Mouse (Mus musculus): ENCODE data around the gene Zmiz1. TPM values are rescaled to one million over a fixed set of nuclear protein-coding genes. Genes with fewer than 3 reads are reported as not detected.

The Zmiz1 gene
- polyA plus RNA-seq, 1 experiment from 2014 or later, result 42.5 TPM

DNA sequence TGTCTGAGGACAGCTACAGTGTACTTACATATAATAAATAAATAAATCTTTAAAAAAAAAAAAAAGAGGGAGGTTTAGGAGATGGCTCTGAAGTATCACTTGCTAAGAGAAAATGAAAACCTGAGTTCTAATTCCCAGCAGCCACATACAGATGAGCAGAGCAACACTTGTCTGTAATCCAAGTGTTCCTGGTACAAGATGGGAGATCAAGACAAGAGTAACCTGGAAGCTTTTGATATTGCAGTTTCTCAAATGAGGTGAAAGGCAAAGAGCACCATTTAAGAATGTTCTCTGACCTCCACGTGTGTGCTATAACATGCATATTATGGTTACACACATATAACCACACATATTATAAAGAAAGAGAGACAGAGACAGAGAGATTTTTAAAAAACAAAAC, 132.4 kb downstream of the Zmiz1 start:
- no peak overlapping the region for H3K4me3 ChIP-seq
- no peaks in the 10 kb centered on the region for H3K9me3 ChIP-seq
- no peak for DNase-seq (ENCODE audit: extremely low spot score, low spot score)
- H3K27me3 ChIP-seq (ENCODE audit: poor library complexity, severe bottlenecking), result no peaks in the 10 kb centered on the region
- H3K36me3 ChIP-seq (replicated peaks), result peaks cover 62% of the 10 kb centered on the region
- 89% methylated on average over 1 of the region's 1 CpGs for WGBS
- no peak overlapping the region for H3K27ac ChIP-seq
- H3K4me1 ChIP-seq, result peaks cover 84% of the 10 kb centered on the region

DNA sequence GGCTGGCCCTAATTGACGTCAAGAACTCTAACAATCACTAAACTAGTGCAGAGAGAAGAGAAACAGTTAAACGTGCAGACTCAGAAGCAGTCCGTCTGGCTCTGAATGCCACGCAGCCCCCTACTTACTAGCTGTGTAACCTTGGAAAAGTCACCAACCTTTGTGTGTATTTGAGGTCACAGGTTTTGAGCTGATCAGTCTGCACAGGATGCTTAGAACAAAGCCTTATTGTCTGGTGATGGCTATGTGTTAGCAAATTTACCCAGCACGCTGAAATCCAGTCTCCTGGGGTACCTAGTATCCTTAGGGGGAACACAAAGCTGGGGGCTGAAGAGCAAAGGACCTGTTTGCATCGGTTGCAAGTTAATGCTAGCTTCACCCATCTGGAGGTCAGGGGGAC, 133.5 kb downstream of the Zmiz1 start:
- Histone ChIP-seq H3K27me3 (ENCODE audit: poor library complexity, severe bottlenecking) (no peaks in the 10 kb centered on the region), H3K4me3 (no peak overlapping the region), H3K4me1 (peaks cover 73% of the 10 kb centered on the region), H3K9me3 (no peaks in the 10 kb centered on the region), H3K27ac (0 out of 2 replicates have a peak overlapping the region, but pooled peaks have one; percentile 66), H3K36me3 (replicated peaks) (peaks cover 72% of the 10 kb centered on the region)
- 60% methylated on average over 6 of the region's 6 CpGs for WGBS
- no peak for DNase-seq (ENCODE audit: extremely low spot score, low spot score)

DNA sequence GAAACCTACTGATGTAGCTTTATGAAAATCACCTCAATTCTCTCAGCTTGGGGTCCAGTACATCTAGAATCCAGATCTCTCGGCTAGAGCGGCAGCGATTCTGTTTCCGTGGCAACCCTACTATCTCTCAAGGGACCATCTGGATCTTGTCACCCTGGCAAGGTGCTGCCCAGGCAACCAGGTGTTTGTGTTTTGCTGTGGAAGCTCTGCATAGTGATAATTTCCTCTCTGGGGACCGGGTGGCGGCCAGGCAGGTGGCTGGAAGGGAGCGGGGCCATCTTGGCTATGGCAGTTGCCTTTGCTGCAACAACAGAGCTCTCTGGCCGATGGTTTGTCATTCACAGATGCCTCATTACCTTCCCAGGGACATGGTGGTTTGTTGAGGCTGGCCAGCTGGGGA, 134.9 kb downstream of the Zmiz1 start:
- Histone ChIP-seq H3K36me3 (replicated peaks) (peaks cover 86% of the 10 kb centered on the region), H3K4me1 (peaks cover 59% of the 10 kb centered on the region), H3K9me3 (no peaks in the 10 kb centered on the region), H3K27me3 (ENCODE audit: poor library complexity, severe bottlenecking) (no peaks in the 10 kb centered on the region), H3K4me3 (no peak overlapping the region), H3K27ac (peak overlapping the region; percentile 66)
- 79% methylated on average over 8 of the region's 8 CpGs for WGBS
- no peak for DNase-seq (ENCODE audit: extremely low spot score, low spot score)

DNA sequence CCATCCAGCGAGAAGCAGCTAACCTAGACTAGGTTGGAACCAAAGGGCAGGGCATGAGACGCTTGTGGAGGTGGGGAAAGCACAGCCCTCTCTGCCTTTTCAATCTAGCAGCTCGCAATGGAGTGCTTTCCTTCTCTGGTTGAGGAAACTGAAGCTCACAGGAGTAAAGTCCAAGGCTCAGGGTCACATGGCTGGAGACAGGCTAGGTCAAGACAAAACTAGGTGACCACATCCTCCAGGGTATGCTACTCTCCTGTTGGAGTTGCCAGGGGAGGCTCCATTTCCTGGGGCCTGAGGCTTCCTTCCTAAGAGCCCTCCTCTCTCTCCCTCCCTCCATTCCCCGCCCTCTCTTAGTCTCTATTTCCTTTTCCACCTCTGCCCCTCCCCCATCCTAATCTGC, 135.6 kb downstream of the Zmiz1 start:
- DNase-seq (ENCODE audit: extremely low spot score, low spot score), result no peak
- Histone ChIP-seq H3K4me1 (peaks cover 52% of the 10 kb centered on the region), H3K4me3 (no peak overlapping the region), H3K9me3 (no peaks in the 10 kb centered on the region), H3K27me3 (ENCODE audit: poor library complexity, severe bottlenecking) (no peaks in the 10 kb centered on the region), H3K36me3 (replicated peaks) (peaks cover 84% of the 10 kb centered on the region), H3K27ac (peak overlapping the region; percentile 66)
- 44% methylated on average over 4 of the region's 4 CpGs for WGBS

DNA sequence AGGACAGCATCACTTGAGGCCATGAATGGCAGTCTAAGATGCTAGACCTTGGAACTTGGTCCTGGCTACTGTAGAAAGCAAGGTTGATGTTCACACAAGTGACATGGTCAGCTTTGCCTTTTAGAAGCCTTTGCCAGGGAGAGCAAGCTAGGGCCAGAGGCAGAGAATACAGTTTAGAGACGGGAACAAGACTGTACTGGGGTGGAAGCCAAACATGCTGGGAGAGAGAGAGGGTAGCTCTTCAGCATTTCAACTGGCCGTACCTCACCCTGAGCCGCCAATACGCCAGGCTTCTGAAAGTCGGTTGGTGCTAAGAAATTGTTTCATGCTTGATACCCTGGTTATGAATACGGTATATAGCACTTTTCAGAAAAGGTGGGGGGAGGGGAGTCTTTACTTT, 140.0 kb downstream of the Zmiz1 start:
- Histone ChIP-seq H3K4me1 (peaks cover 51% of the 10 kb centered on the region), H3K27ac (no peak overlapping the region), H3K4me3 (no peak overlapping the region), H3K36me3 (replicated peaks) (peaks cover 63% of the 10 kb centered on the region), H3K9me3 (no peaks in the 10 kb centered on the region), H3K27me3 (ENCODE audit: poor library complexity, severe bottlenecking) (no peaks in the 10 kb centered on the region)
- 90% methylated on average over 6 of the region's 6 CpGs for WGBS
- DNase-seq (ENCODE audit: extremely low spot score, low spot score), result no peak

DNA sequence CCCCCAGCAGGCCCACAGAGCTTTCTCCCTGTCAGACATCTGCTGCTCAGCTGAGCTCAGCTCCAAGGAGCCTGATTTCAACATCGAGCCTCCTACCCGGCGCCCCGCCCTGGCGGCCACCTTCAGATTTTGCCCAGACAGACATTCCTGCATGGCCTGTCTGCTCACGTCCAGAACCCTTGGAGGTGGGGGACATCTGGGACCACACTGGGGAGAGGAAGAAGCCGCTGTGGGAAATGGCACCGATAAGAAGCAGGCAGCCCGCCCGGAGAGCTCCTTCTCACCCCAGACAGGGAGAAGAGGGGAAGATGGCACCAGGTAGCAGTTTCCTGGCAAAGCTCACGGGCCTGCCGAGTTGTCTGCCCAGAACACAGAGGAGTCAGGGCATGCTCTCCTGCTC, 140.9 kb downstream of the Zmiz1 start:
- H3K36me3 ChIP-seq (replicated peaks), result peaks cover 53% of the 10 kb centered on the region
- 85% methylated on average over 12 of the region's 12 CpGs for WGBS

DNA sequence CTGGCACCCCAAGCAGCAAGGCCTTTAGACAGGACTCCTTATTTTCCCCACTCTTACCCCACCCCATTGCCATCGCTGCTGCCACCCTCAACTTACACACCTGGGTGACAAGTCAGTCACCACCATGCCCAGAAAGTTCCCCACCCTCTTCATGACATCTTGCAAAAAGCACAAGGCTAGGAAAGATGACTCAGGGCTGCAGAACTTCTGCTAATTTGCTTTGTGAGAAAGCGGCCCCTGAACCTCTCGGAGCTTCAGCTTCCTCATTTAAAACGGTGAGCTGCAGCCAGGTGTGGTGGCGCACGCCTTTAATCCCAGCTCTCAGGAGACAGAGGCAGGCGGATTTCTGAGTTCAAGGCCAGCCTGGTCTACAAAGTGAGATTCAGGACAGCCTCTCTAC, 141.4 kb downstream of the Zmiz1 start:
- Histone ChIP-seq H3K36me3 (replicated peaks) (peaks cover 50% of the 10 kb centered on the region), H3K27me3 (ENCODE audit: poor library complexity, severe bottlenecking) (no peaks in the 10 kb centered on the region), H3K4me1 (peaks cover 51% of the 10 kb centered on the region), H3K9me3 (no peaks in the 10 kb centered on the region), H3K4me3 (no peak overlapping the region), H3K27ac (0 out of 2 replicates have a peak overlapping the region, but pooled peaks have one; percentile 2)
- no peak for DNase-seq (ENCODE audit: extremely low spot score, low spot score)
- WGBS, result 90% methylated on average over 7 of the region's 7 CpGs

More for the DNA sequence above, 140.9 kb downstream of the Zmiz1 start:
- Histone ChIP-seq H3K27me3 (ENCODE audit: poor library complexity, severe bottlenecking) (no peaks in the 10 kb centered on the region), H3K4me1 (peaks cover 51% of the 10 kb centered on the region), H3K9me3 (no peaks in the 10 kb centered on the region), H3K4me3 (no peak overlapping the region), H3K27ac (0 out of 2 replicates have a peak overlapping the region, but pooled peaks have one; percentile 2)
- no peak for DNase-seq (ENCODE audit: extremely low spot score, low spot score)

DNA sequence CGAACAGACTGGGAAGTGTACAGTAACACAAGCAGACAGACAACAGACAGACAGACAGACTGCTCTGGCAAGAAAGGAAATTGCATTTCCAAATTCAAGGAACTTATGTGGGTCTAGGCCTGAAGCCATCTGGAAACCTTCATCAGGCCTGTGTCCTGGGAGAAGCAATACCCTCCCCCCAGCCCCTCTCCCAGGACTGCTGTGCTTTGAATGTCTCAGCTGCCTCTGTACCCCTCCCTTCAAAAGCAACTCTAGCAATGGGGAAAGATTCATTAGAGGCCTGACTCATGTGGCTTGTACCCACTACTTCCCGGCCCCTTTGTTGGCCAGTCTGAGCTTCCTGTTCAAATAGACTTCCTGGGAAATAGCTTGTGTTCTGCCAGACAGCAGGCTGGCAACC, 142.0 kb downstream of the Zmiz1 start:
- WGBS, result 66% methylated on average over 2 of the region's 2 CpGs
- Histone ChIP-seq H3K27me3 (ENCODE audit: poor library complexity, severe bottlenecking) (no peaks in the 10 kb centered on the region), H3K27ac (peak overlapping the region; percentile 20; the same call in 1 of the 2 replicates), H3K4me1 (peaks cover 57% of the 10 kb centered on the region), H3K36me3 (replicated peaks) (peaks cover 48% of the 10 kb centered on the region), H3K9me3 (no peaks in the 10 kb centered on the region), H3K4me3 (no peak overlapping the region)
- DNase-seq (ENCODE audit: extremely low spot score, low spot score), result no peak

DNA sequence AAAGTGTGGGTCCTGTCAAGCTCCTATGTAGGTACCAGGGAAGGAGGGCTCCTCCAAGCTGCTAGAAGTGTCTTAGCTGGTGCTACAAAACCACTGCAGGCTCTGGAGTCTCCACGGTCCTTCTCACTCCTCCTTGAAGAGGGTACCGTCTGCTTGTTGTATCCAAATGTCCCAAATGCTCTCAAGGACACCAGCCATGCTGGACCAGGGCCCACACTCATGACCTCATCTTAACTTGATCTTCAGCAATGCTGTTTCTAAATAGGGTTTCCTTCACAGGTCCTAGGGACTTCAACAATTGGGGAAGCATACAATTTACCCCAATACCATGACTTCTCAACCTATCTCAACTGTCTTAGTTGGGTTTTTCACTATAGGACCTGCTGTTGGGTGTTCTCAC, 143.0 kb downstream of the Zmiz1 start:
- WGBS, result 92% methylated on average over 2 of the region's 2 CpGs

DNA sequence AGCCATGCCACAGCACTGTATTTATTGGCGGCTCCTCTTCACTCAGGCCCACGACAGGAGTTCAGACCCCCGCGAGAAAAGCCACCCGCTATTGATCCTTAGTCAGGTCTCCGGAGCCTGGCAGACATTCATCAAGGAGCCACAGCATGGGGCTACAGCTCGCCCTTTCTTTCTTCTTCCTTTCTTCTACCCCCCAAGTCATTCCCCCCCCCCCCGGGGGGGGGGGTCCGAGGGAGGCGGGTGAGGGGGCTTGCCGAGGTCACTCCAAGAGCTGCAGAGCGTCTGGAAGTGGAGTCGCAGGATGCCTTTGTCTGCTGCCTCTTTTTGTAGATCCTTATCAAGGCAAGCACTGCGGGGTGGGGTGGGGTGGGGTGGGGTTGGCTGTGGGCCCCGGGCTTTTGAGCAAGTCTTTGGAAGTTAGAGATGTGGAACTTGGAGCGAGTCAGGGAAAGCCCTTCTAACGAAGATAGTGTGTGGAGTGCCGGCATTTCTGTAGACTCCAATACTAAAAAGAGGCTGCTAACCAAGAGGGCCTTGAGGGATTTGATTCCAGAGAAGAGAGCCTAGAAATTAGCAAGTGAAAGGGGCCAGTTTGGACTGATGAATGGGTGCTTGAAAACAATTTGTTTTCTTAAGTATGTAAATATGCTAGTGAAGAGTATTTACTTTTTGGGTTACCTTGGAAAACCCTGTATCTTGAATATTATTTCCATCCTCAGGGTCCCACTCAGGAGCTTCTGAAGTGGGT, 145.6 kb downstream of the Zmiz1 start:
- Histone ChIP-seq H3K36me3 (replicated peaks) (peaks cover 16% of the 10 kb centered on the region), H3K27me3 (ENCODE audit: poor library complexity, severe bottlenecking) (no peaks in the 10 kb centered on the region), H3K4me1 (peaks cover 89% of the 10 kb centered on the region), H3K4me3 (peak overlapping the region; percentile 34), H3K27ac (peak overlapping the region; percentile 81), H3K9me3 (no peaks in the 10 kb centered on the region)
- peak; percentile 50 for DNase-seq (ENCODE audit: extremely low spot score, low spot score)
- WGBS, result 3% methylated on average over 18 of the region's 18 CpGs

More for the DNA sequence above, 143.0 kb downstream of the Zmiz1 start:
- Histone ChIP-seq H3K4me3 (no peak overlapping the region), H3K4me1 (peaks cover 67% of the 10 kb centered on the region), H3K27me3 (ENCODE audit: poor library complexity, severe bottlenecking) (no peaks in the 10 kb centered on the region), H3K36me3 (replicated peaks) (peaks cover 38% of the 10 kb centered on the region), H3K27ac (0 out of 2 replicates have a peak overlapping the region, but pooled peaks have one; percentile 31), H3K9me3 (no peaks in the 10 kb centered on the region)
- no peak for DNase-seq (ENCODE audit: extremely low spot score, low spot score)

DNA sequence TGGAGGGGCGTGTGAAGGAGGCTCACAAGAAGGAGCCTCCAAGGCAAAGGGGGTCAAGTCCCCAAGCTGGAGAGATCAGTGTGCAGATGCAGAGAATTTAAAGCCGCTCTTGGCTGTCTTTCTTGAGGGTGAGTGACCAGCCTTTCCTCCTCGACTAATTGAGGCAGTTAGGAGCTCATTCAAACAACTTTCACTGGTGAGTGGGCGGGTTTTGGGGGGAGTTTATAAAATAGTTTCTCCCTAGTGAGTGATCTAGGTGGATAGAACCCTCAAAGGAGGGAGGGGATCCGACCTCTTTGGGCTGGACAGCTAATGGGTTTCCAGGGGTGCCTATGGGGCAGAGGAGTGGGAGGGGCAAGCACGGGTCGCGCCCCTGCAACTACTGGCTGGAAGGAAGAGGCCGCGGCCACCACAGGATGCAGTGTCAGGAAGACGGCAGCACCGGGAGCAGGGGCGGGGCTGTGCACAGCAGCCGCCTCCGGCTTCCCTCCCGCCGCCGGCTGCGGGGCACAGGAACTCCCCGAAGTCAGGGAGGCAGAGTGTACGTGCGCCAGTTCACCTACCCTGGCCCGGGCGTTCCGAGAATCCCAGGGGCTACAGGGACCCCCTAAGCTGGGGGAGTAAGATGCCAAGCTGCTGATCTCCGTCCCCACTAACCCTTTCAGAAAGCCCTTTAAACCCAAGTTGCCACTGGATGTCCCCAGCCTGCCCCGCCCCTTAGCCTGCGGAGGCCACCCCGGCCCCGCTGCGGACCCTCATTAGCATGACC, 147.6 kb downstream of the Zmiz1 start:
- no peaks in the 10 kb centered on the region for H3K27me3 ChIP-seq (ENCODE audit: poor library complexity, severe bottlenecking)
- no peaks in the 10 kb centered on the region for H3K9me3 ChIP-seq
- WGBS, result under 1% methylated on average over 31 of the region's 31 CpGs
- H3K27ac ChIP-seq, result peak overlapping the region; percentile 99
- peak overlapping the region; percentile 84 for H3K4me3 ChIP-seq
- H3K4me1 ChIP-seq, result peaks cover 95% of the 10 kb centered on the region
- peak; percentile 82 for DNase-seq (ENCODE audit: extremely low spot score, low spot score)
- peaks cover 13% of the 10 kb centered on the region for H3K36me3 ChIP-seq (replicated peaks)

DNA sequence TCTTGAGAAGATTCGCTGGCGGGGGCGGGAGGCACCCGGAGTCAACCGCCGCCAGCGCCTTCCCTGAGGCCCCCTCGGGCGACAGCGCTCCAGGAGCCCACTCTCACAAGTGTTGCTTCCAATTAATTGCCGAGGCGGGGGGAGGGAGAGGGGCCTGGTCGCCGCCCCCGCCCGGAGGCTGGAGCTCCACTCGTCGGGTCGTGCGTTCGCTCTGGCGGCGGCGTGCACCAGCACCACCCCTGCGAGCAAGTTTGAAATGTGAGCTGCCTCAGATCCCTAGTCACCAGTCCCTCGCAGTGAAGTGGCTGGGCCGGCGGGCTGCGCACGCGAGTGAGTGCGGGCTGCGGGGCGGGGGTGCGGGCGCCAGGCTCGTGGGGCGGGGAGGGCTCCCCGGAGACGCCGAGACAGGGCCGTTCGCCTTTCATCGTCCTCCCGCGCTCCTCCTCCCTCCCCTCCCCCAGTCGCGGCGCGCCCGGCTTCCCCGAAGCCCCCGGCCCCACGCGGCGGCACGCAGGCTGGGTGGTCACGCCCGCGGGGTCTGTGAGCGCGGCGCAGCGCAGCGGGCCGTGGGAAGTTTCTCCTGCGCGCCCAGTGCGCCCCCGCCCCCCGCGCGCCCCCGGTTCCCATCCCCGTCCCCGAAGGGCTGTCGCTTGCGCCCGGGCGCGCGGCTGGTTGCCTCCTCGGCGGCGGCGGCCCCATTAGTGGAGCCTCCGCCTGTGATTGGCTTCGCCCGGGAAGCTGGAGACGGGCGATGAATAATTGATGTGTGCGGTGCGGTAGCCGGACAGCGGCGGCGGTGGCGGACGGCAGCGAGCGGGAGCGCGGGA, 148.4 kb downstream of the Zmiz1 start:
- WGBS, result under 1% methylated on average over 101 of the region's 103 CpGs
- no peaks in the 10 kb centered on the region for H3K27me3 ChIP-seq (ENCODE audit: poor library complexity, severe bottlenecking)
- no peaks in the 10 kb centered on the region for H3K9me3 ChIP-seq
- H3K4me1 ChIP-seq, result peaks cover 97% of the 10 kb centered on the region
- peak overlapping the region; percentile 99 for H3K27ac ChIP-seq
- DNase-seq (ENCODE audit: extremely low spot score, low spot score), result peak; percentile 75
- H3K4me3 ChIP-seq, result peak overlapping the region; percentile 84
- peaks cover 21% of the 10 kb centered on the region for H3K36me3 ChIP-seq (replicated peaks)

Measured in forebrain, embryonic 10.5 days (tissue).